Mouse (Mus musculus): ENCODE measurements at regions not wholly inside any gene's neighbourhood (a gene's known extent, or its start where the extent isn't known, plus 50 kb on each side); places are given as distances from the start of the nearest gene placed in this dataset.
"Not testable (repeated sequence)": the region's sequence is repeated elsewhere in the genome, so short reads cannot be mapped to it uniquely, and the experiment has no call there.

- DNase-seq = no peak
Measured at GRCm38 (mm10) chr4:55689479-55689878, 157.2 kb upstream of the Klf4 start.

DNA sequence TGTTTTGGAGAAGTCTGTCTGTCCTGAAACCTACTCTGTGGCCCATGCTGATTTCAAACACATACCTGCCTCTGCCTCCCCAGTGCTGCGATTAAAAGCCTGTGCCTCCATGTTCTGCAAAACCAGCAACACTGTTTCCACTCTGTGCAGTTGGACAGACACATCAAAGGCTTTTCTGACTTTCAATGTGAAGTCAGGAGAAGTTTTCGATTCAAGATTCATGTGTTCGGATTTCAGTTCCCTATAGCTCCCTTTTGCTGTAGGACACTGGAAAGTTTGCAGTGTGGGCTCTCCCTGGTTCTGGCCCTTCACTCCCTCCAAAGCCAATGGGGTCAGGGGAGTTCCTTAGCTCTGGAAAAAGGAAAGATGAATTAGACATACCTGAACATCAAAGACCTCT is 154.5 kb upstream of the Klf4 start:
- no peak for DNase-seq

GRCm38 (mm10) chr4:55672288-55672687 is 140.0 kb upstream of the Klf4 start:
- peak; percentile 14 for DNase-seq

- DNase-seq = no peak
Measured at GRCm38 (mm10) chr4:55670258-55670657, 138.0 kb upstream of the Klf4 start.

- DNase-seq = no peak
Measured at GRCm38 (mm10) chr4:55664822-55665221, 132.6 kb upstream of the Klf4 start.

GRCm38 (mm10) chr4:55663856-55664255 is 131.6 kb upstream of the Klf4 start:
- no peak for DNase-seq

DNA sequence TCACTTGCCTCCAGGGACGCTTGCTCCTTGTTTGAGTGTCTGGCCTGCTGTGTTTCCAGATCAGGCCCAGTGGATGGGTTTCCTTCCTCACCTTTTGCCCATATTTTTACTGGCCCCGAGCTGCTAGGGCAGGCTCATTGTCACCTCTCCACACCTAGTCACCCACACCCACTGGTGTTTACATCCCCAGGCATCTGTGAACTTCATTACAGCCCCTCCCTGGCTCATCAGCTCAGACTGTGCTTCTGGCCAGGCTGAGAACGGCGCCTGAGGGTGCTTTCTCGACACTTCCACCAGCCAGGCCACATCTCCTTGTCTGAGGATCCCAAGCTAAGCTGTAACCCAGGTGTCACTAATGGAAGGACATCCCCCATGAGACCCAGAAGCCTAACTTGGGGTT is 129.8 kb upstream of the Klf4 start:
- no peak for DNase-seq

DNA sequence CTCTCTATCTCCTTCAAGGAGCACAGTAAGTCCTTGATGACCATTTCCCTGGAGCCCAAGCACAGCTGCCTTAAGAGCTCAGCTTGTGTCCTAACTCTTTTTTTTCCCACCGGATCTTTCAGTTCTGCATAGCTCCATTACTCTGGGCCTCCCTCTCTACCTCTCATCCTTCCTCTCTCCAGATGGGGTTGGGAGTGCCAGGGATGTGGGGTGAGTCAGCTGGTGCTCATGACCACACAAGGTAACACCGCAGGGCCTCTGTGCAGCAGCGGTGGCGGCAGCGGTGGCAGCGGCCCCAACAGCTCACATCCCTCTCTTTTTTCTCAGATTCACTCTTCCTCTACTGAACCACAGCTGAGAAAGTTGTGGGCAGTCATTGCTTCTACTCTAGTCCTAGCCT is 126.6 kb upstream of the Klf4 start:
- DNase-seq = no peak

GRCm38 (mm10) chr4:55655329-55655728 is 123.1 kb upstream of the Klf4 start:
- DNase-seq = no peak

DNA sequence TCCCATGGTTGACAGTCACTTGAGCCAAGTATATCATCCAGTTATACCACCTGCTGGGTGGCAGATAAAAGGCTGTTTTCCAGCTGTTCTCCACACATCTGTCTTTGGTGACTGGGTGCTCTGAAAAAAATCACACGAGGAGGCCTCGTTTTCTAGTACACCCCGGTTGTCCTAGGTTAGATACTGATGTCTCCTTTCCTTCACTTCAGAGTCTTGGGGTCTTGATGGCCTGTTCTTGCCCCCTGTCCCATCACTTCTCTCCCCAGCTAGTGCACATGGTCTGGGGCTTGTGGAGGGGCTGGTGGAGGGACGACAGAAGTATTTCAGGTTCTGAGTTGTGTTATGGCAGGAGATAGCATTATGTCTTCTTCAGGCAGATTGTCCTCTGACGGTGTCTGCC is 120.4 kb upstream of the Klf4 start:
- no peak for DNase-seq

- peak; percentile 22 for DNase-seq
Measured at GRCm38 (mm10) chr4:55651811-55652410, 119.6 kb upstream of the Klf4 start.

DNA sequence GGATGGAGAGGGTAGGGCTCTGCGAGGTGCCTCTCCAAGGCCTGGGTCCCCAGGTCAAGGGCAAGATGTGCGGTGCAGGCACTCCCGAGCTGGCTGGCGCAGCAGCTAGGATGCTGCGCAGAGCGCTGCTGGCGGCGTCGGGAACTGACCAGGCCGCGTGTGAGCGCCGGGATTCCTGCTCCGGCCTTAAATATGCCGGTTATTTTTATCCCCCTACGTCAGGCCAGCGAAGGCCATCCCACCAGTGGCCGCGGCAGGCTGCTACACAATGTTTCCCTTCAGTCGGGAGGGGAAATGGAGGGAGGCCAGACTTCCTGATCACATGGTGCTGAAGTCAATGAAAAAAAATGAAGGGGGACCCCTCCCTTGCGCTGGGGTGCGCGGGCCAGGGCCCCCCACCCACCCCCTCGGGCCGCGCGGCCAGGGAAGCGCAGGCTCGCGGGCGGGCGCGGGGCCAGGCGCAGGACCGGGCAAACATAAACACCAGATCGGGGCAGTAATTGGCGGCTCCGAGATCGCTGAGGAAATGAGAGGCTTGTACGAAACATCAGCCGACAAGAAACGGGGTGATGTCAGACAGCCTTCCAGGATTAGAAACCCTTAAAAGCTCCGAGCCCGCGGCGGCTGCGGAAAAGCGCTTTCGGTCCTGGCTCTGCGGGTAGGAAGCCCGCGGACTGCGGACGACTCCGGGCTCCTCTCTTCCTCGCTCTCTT is 118.9 kb upstream of the Klf4 start:
- DNase-seq = peak; percentile 89

DNA sequence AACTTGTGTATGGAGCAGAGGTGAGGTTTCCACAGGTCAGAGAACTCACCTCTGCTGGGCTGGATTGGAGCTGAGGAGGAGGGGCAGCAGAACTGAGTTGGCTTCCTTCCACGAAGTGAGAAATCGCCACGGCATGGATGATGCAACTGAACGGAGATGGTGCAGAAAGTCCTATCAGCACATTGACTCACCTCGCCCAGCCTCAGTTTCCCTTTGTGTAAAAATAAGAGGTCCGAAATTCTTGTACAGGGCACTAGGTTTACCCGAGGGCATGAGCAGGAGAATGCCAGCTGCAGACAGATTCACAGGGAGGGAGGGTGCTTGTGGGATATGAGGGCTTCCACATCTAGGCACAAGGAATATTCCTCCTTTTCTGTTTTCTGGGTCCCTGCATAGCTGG is 117.9 kb upstream of the Klf4 start:
- DNase-seq = peak; percentile 35

GRCm38 (mm10) chr4:55648376-55648775 is 116.1 kb upstream of the Klf4 start:
- no peak for DNase-seq

GRCm38 (mm10) chr4:55645432-55645831 is 113.2 kb upstream of the Klf4 start:
- DNase-seq = no peak

DNA sequence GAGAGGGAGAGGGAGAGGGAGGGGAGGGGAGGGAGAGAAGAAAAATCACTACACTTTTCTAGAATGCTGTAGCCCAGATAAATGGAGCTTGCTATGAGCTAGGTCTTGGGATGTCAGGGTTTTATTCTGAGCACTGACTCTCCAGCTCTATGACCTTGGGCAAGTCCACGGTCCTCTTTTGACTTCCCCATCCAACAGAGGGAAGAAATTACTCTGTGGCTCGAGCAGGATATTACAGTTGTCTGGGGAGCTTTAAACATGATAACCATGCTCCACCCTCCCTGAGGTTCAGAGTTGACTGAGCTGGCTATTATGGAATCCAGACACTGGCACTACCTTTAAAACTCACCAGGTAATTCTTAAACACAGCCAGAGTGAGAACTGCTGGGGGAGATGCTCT is 112.6 kb upstream of the Klf4 start:
- no peak for DNase-seq

GRCm38 (mm10) chr4:55634946-55635511 is 102.8 kb upstream of the Klf4 start:
- peak; percentile 27 for DNase-seq

- DNase-seq = no peak
Measured at GRCm38 (mm10) chr4:55631157-55631556, 98.9 kb upstream of the Klf4 start.

GRCm38 (mm10) chr4:55630215-55630614 is 97.9 kb upstream of the Klf4 start:
- not testable (repeated sequence) for DNase-seq

DNA sequence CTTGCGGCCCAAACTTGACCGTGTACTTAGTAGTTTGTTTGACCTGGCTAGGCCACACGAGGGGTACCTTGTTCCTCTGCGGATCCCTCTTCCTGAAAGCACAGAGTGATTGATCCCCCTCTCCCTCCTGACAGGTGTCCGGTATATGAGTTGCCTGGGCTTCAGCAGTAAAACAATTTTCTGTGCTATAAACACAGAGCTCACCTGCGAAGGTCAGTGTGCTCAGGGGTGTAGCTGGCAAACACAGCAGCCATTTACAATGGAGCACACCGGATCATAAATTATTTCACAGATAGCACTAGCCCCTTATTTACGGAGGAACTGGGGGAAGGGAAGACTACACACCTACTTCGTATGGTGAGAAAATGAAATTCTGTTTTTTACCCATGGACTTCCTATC is 92.5 kb upstream of the Klf4 start:
- DNase-seq = no peak

DNA sequence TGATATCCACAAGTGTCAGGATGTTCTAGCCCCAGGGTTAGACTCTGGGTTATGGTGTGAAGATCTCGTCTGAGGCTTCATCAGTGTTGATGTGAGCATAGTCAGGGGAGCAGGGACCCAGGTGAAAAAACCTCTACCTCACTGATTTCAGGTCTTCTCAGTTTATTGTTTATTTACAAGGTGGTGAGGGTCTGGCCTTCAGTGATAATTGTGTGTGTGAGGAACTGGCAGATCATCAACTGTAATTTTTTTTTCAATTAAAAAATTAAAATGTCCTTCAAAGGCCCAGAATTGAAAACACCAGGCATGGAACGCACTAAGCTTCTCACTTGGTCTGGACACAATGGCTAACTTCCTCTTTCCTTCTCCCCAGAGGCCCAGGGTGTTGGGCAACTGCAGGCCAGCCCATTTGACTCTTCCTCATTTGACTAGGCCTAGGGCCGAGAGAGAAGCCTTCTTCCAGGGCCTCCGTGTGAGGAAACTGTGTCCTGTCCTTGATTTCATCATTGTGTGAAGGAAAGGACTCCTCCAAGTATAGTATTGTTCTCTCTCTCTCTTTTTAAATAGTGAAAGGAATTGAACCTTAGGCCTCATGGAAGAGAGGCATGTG is 91.0 kb upstream of the Klf4 start:
- peak; percentile 60 for DNase-seq

DNA sequence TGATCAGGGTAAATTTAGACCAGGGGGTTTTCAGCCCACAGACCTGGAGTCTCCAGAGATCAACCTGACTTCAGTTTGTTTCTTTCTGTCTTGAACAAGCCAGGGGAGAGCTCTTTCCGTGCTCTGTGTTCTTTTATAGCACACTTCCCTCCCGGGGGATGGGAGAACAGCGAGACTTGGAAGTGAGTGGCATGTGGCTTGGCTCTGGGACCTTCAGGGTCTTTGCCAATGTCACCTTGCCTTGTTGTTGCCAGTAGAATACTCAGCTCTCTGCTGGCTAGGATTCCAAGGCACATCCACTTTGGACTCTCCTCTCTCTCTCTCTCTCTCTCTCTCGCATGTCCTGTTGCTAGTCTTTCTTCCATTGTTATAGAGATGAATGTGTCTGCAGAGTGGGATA is 90.4 kb upstream of the Klf4 start:
- peak; percentile 47 for DNase-seq

GRCm38 (mm10) chr4:55619891-55620290 is 87.6 kb upstream of the Klf4 start:
- no peak for DNase-seq

DNA sequence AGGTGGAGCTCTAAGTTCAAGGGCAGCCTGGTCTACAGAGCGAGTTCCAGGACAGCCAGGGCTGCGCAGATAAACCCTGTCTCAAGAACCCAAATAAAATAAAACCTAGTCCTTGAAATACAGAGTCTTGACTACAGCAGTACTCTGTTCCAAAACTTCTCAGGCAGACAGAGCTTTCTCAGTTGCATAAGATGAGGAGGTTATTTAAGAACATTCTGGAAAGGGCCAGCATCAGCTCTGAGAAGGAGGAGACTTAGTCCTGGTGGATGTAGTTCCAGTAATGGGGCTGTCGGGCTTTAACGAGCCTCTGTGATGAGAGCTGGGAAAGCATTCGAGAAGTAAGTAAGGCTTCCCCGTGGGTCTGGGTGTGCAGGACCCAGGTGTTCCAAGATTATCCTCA is 83.5 kb upstream of the Klf4 start:
- no peak for DNase-seq

All from adrenal gland, postnatal 14 days (tissue).